Mouse (Mus musculus) intestine, postnatal 0 days (tissue): Measurements from ENCODE around the gene Hint2. TPM values are rescaled to one million over a fixed set of nuclear protein-coding genes. Genes with fewer than 3 reads are reported as not detected.

ENCODE experiments used
- ATAC-seq: fragments of 200-750 bp; cut with Nextera tagmentation; 2 replicates; pipeline ENCODE4 v1.8.0; 2017; ENCODE audit warnings: mild to moderate bottlenecking, moderate TSS enrichment, moderate library complexity
- H3K27ac ChIP-seq: fragments of 300-500 bp; sonication (generic); 2 replicates; pipeline ENCODE4 v1.5.1; 2014; ENCODE audit warnings: mild to moderate bottlenecking, low read depth, low read length, moderate library complexity
- H3K27me3 ChIP-seq: fragments of 300-500 bp; sonication (generic); replicated peaks from 2 replicates; pipeline ENCODE4 v1.6.1; 2014; ENCODE audit warnings: low read length, mixed read lengths; ENCODE audit not compliant: control insufficient read depth, insufficient read depth
- H3K36me3 ChIP-seq: fragments of 300-500 bp; sonication (generic); 2 replicates; pipeline ENCODE4 v1.6.1; 2014; ENCODE audit warnings: mild to moderate bottlenecking, moderate library complexity; ENCODE audit not compliant: control insufficient read depth, insufficient read depth
- H3K4me1 ChIP-seq: fragments of 300-500 bp; sonication (generic); replicated peaks from 2 replicates; pipeline ENCODE4 v1.6.1; 2014; ENCODE audit warnings: antibody characterized with exemption, low read length, mixed read lengths; ENCODE audit not compliant: control insufficient read depth, insufficient read depth
- H3K4me2 ChIP-seq: fragments of 300-500 bp; sonication (generic); replicated peaks from 2 replicates; pipeline ENCODE4 v1.6.1; 2014; ENCODE audit warnings: low read depth, mild to moderate bottlenecking, moderate library complexity
- H3K4me3 ChIP-seq: fragments of 300-500 bp; sonication (generic); 2 replicates; pipeline ENCODE4 v1.5.1; 2014; ENCODE audit warnings: low read depth, low read length
- H3K9ac ChIP-seq: fragments of 300-500 bp; sonication (generic); 2 replicates; pipeline ENCODE4 v1.6.1; 2014; ENCODE audit warnings: mild to moderate bottlenecking, low read depth, low read length
- H3K9me3 ChIP-seq: fragments of 300-500 bp; sonication (generic); 2 replicates; pipeline ENCODE4 v1.6.1; 2016; ENCODE audit warnings: mixed run types; ENCODE audit not compliant: control insufficient read depth
- CTCF ChIP-seq: sonication (generic); IDR thresholded peaks from 2 replicates; pipeline ENCODE4 v1.5.1; 2016; ENCODE audit warnings: low read depth, mild to moderate bottlenecking, control low read depth, antibody characterized with exemption, moderate library complexity
- WGBS: fragments of 180-500 bp; shearing (Covaris S2); extraction: QIAGEN DNeasy Blood & Tissue Kit; methylation state at CpG from one replicate; pipeline ENCODE4 v1.1.7; 2014; 5-methylcytosine and 5-hydroxymethylcytosine counted together
- polyA plus RNA-seq: library from polyadenylated mRNA; unstranded; fragments of >200 nt; fragmentation: Nextera tagmentation; extraction: Ambion mirVana; gene quantifications from 2 replicates; pipeline ENCODE4 v1.2.1, GENCODE M21; 2015

Hint2 gene
- polyA plus RNA-seq, 1 experiment from 2014 or later, result 270 TPM

GRCm38 (mm10) chr4:43652726-43653125 lies 3.5 kb downstream of the Hint2 start:
- Histone ChIP-seq H3K27ac (no peak overlapping the region), H3K9ac (no peak overlapping the region), H3K36me3 (0 out of 2 replicates have a peak, but pooled peaks cover 9% of the 10 kb centered on the region), H3K27me3 (no peaks in the 10 kb centered on the region), H3K4me1 (no peaks in the 10 kb centered on the region), H3K4me2 (no peak overlapping the region), H3K9me3 (peaks cover 3% of the 10 kb centered on the region; the same call in 1 of the 2 replicates), H3K4me3 (no peak overlapping the region)
- ATAC-seq, result no peak
- WGBS, result 78% methylated on average over 4 of the region's 4 CpGs
- no peak for TF ChIP-seq CTCF

GRCm38 (mm10) chr4:43649783-43650182 lies 6.5 kb downstream of the Hint2 start:
- 0 out of 2 replicates have a peak, but pooled peaks cover 9% of the 10 kb centered on the region for H3K36me3 ChIP-seq

GRCm38 (mm10) chr4:43640491-43640890 lies 15.8 kb downstream of the Hint2 start:
- ATAC-seq, result no peak
- Histone ChIP-seq H3K27ac (no peak overlapping the region), H3K4me2 (no peak overlapping the region), H3K9ac (no peak overlapping the region), H3K4me1 (no peaks in the 10 kb centered on the region), H3K9me3 (no peaks in the 10 kb centered on the region), H3K4me3 (no peak overlapping the region), H3K36me3 (peaks cover 3% of the 10 kb centered on the region; the same call in 1 of the 2 replicates), H3K27me3 (no peaks in the 10 kb centered on the region)
- TF ChIP-seq CTCF, result no peak
- 87% methylated on average over 6 of the region's 6 CpGs for WGBS

More at GRCm38 (mm10) chr4:43649783-43650182, 6.5 kb downstream of the Hint2 start:
- H3K27me3 ChIP-seq, result no peaks in the 10 kb centered on the region
- no peak overlapping the region for H3K4me3 ChIP-seq
- WGBS, result 95% methylated on average over 3 of the region's 3 CpGs
- no peak for ATAC-seq
- H3K9me3 ChIP-seq, result peaks cover 3% of the 10 kb centered on the region; the same call in 1 of the 2 replicates
- H3K4me2 ChIP-seq, result no peak overlapping the region
- no peak overlapping the region for H3K27ac ChIP-seq
- no peaks in the 10 kb centered on the region for H3K4me1 ChIP-seq
- no peak overlapping the region for H3K9ac ChIP-seq
- TF ChIP-seq CTCF, result peak; percentile 35; the same call in 1 of the 2 replicates

GRCm38 (mm10) chr4:43640076-43640475 lies 16.2 kb downstream of the Hint2 start:
- TF ChIP-seq CTCF, result no peak
- no peak overlapping the region for H3K9ac ChIP-seq
- H3K4me2 ChIP-seq, result no peak overlapping the region
- no peak overlapping the region for H3K4me3 ChIP-seq
- no peaks in the 10 kb centered on the region for H3K9me3 ChIP-seq
- ATAC-seq, result no peak
- no peaks in the 10 kb centered on the region for H3K27me3 ChIP-seq
- H3K36me3 ChIP-seq, result peaks cover 3% of the 10 kb centered on the region; the same call in 1 of the 2 replicates
- H3K4me1 ChIP-seq, result no peaks in the 10 kb centered on the region
- no peak overlapping the region for H3K27ac ChIP-seq
- WGBS, result 69% methylated on average over 9 of the region's 9 CpGs

- Histone ChIP-seq H3K36me3 (no peaks in the 10 kb centered on the region), H3K9me3 (no peaks in the 10 kb centered on the region), H3K4me1 (no peaks in the 10 kb centered on the region), H3K9ac (no peak overlapping the region), H3K27ac (no peak overlapping the region), H3K4me2 (no peak overlapping the region), H3K27me3 (peaks cover 8% of the 10 kb centered on the region; the same call in 1 of the 2 replicates), H3K4me3 (no peak overlapping the region)
- no peak for ATAC-seq
- WGBS, result 75% methylated on average over 6 of the region's 6 CpGs
- TF ChIP-seq CTCF, result no peak
These were observed 19.5 kb downstream of the Hint2 start for GRCm38 (mm10) chr4:43636751-43637150.

- TF ChIP-seq CTCF, result no peak
- no peak overlapping the region for H3K4me2 ChIP-seq
- 87% methylated on average over 7 of the region's 7 CpGs for WGBS
- H3K27me3 ChIP-seq, result peaks cover 16% of the 10 kb centered on the region; the same call in 1 of the 2 replicates
- no peaks in the 10 kb centered on the region for H3K36me3 ChIP-seq
- H3K27ac ChIP-seq, result no peak overlapping the region
- H3K9me3 ChIP-seq, result no peaks in the 10 kb centered on the region
- H3K4me3 ChIP-seq, result no peak overlapping the region
- H3K9ac ChIP-seq, result no peak overlapping the region
- ATAC-seq, result no peak
- no peaks in the 10 kb centered on the region for H3K4me1 ChIP-seq
These were observed 21.5 kb downstream of the Hint2 start for GRCm38 (mm10) chr4:43634621-43635374.
